Mouse (Mus musculus) intestine, embryonic 15.5 days (tissue): Measurements from ENCODE around the gene Coq3. TPM values are rescaled to one million over a fixed set of nuclear protein-coding genes. Genes with fewer than 3 reads are reported as not detected.
A peak's percentile ranks its signal among the peaks of the same experiment; 100 is the strongest.

Experiments used
- ATAC-seq: fragments of 200-750 bp; cut with Nextera tagmentation; 2 replicates; pipeline ENCODE4 v1.8.0; 2017; ENCODE audit warnings: moderate TSS enrichment, moderate library complexity
- H3K27ac ChIP-seq: fragments of 300-500 bp; sonication (generic); 2 replicates; pipeline ENCODE4 v1.5.1; 2015; ENCODE audit warnings: mild to moderate bottlenecking, inconsistent platforms
- H3K27me3 ChIP-seq: fragments of 300-500 bp; sonication (generic); replicated peaks from 2 replicates; pipeline ENCODE4 v1.6.1; 2015; ENCODE audit warnings: inconsistent platforms
- H3K36me3 ChIP-seq: fragments of 300-500 bp; sonication (generic); 2 replicates; pipeline ENCODE4 v1.6.1; 2015; ENCODE audit warnings: inconsistent platforms
- H3K4me1 ChIP-seq: fragments of 300-500 bp; sonication (generic); replicated peaks from 2 replicates; pipeline ENCODE4 v1.6.1; 2015; ENCODE audit warnings: inconsistent platforms
- H3K4me2 ChIP-seq: fragments of 300-500 bp; sonication (generic); replicated peaks from 2 replicates; pipeline ENCODE4 v1.6.1; 2015; ENCODE audit warnings: mild to moderate bottlenecking, inconsistent platforms
- H3K4me3 ChIP-seq: fragments of 300-500 bp; sonication (generic); replicated peaks from 2 replicates; pipeline ENCODE4 v1.5.1; 2015; ENCODE audit warnings: inconsistent platforms
- H3K9ac ChIP-seq: fragments of 300-500 bp; sonication (generic); 2 replicates; pipeline ENCODE4 v1.6.1; 2015; ENCODE audit warnings: inconsistent platforms
- H3K9me3 ChIP-seq: fragments of 300-500 bp; sonication (generic); 2 replicates; pipeline ENCODE4 v1.6.1; 2016; ENCODE audit warnings: inconsistent platforms
- WGBS: fragments of 180-500 bp; shearing (Covaris S2); methylation state at CpG from one replicate; pipeline ENCODE4 v1.1.7; 2015; 5-methylcytosine and 5-hydroxymethylcytosine counted together
- polyA plus RNA-seq: library from polyadenylated mRNA; unstranded; fragments of >200 nt; fragmentation: Nextera tagmentation; extraction: Ambion mirVana; gene quantifications from 2 replicates; pipeline ENCODE4 v1.2.1, GENCODE M21; 2015

The Coq3 gene
- polyA plus RNA-seq, 1 experiment from 2014 or later: 16.7 TPM

GRCm38 (mm10) chr4:21935378-21935777 lies 55.9 kb downstream of the Coq3 start:
- H3K4me3 ChIP-seq: no peak overlapping the region
- no peak overlapping the region for H3K9ac ChIP-seq
- H3K4me2 ChIP-seq: no peak overlapping the region
- H3K27ac ChIP-seq: no peak overlapping the region
- no peaks in the 10 kb centered on the region for H3K36me3 ChIP-seq
- ATAC-seq: no peak
- H3K4me1 ChIP-seq: 0 out of 2 replicates have a peak, but pooled peaks cover 2% of the 10 kb centered on the region
- 86% methylated on average over 2 of the region's 2 CpGs for WGBS
- no peaks in the 10 kb centered on the region for H3K27me3 ChIP-seq
- H3K9me3 ChIP-seq: no peaks in the 10 kb centered on the region

GRCm38 (mm10) chr4:21936424-21936823 lies 57.0 kb downstream of the Coq3 start:
- Histone ChIP-seq H3K9ac (no peak overlapping the region), H3K9me3 (no peaks in the 10 kb centered on the region), H3K27ac (no peak overlapping the region), H3K4me2 (no peak overlapping the region), H3K4me1 (0 out of 2 replicates have a peak, but pooled peaks cover 2% of the 10 kb centered on the region), H3K27me3 (no peaks in the 10 kb centered on the region), H3K36me3 (no peaks in the 10 kb centered on the region), H3K4me3 (no peak overlapping the region)
- ATAC-seq: no peak
- 86% methylated on average over 9 of the region's 9 CpGs for WGBS

GRCm38 (mm10) chr4:21937890-21938289 lies 58.4 kb downstream of the Coq3 start:
- H3K9me3 ChIP-seq: no peaks in the 10 kb centered on the region
- no peaks in the 10 kb centered on the region for H3K4me1 ChIP-seq
- no peak for ATAC-seq
- no peak overlapping the region for H3K4me2 ChIP-seq
- H3K27ac ChIP-seq: no peak overlapping the region
- H3K4me3 ChIP-seq: no peak overlapping the region
- H3K9ac ChIP-seq: no peak overlapping the region
- no peaks in the 10 kb centered on the region for H3K27me3 ChIP-seq
- no peaks in the 10 kb centered on the region for H3K36me3 ChIP-seq
- WGBS: 84% methylated on average over 8 of the region's 8 CpGs

- Histone ChIP-seq H3K9ac (no peak overlapping the region), H3K27me3 (no peaks in the 10 kb centered on the region), H3K4me2 (no peak overlapping the region), H3K9me3 (no peaks in the 10 kb centered on the region), H3K36me3 (no peaks in the 10 kb centered on the region), H3K4me1 (no peaks in the 10 kb centered on the region), H3K4me3 (no peak overlapping the region), H3K27ac (no peak overlapping the region)
- ATAC-seq: no peak
- 84% methylated on average over 3 of the region's 3 CpGs for WGBS
Measured at GRCm38 (mm10) chr4:21944672-21945071, 65.2 kb downstream of the Coq3 start.

- no peak overlapping the region for H3K4me3 ChIP-seq
- no peak overlapping the region for H3K27ac ChIP-seq
- no peak; the same call in 1 of the 2 replicates for ATAC-seq
- no peaks in the 10 kb centered on the region for H3K4me1 ChIP-seq
- no peak overlapping the region for H3K9ac ChIP-seq
- H3K9me3 ChIP-seq: no peaks in the 10 kb centered on the region
- H3K4me2 ChIP-seq: no peak overlapping the region
- H3K36me3 ChIP-seq: no peaks in the 10 kb centered on the region
- WGBS: 37% methylated on average over 6 of the region's 6 CpGs
- no peaks in the 10 kb centered on the region for H3K27me3 ChIP-seq
Measured at GRCm38 (mm10) chr4:21951444-21951843, 72.0 kb downstream of the Coq3 start.

GRCm38 (mm10) chr4:21952255-21952654 lies 72.8 kb downstream of the Coq3 start:
- no peak for ATAC-seq
- H3K27me3 ChIP-seq: no peaks in the 10 kb centered on the region
- WGBS: 79% methylated on average over 2 of the region's 2 CpGs

GRCm38 (mm10) chr4:21957570-21958321 lies 78.3 kb downstream of the Coq3 start:
- Histone ChIP-seq H3K9me3 (no peaks in the 10 kb centered on the region), H3K4me3 (no peak overlapping the region), H3K9ac (no peak overlapping the region), H3K4me1 (no peaks in the 10 kb centered on the region), H3K4me2 (no peak overlapping the region), H3K27ac (no peak overlapping the region), H3K27me3 (no peaks in the 10 kb centered on the region), H3K36me3 (no peaks in the 10 kb centered on the region)
- 58% methylated on average over 7 of the region's 7 CpGs for WGBS
- ATAC-seq: peak; percentile 77

More at GRCm38 (mm10) chr4:21952255-21952654, 72.8 kb downstream of the Coq3 start:
- Histone ChIP-seq H3K9me3 (no peaks in the 10 kb centered on the region), H3K4me2 (no peak overlapping the region), H3K9ac (no peak overlapping the region), H3K4me3 (no peak overlapping the region), H3K4me1 (no peaks in the 10 kb centered on the region), H3K36me3 (no peaks in the 10 kb centered on the region), H3K27ac (no peak overlapping the region)

Other genes starting within 250 kb of the Coq3 start
- gene Prdm13, start 193.7 kb upstream of the Coq3 start, polyA plus RNA-seq: not detected in 2 replicates
- 36.8 and 37.4 TPM in 2 replicates for gene Ccnc, start 152.0 kb upstream of the Coq3 start, polyA plus RNA-seq
- 7.0 and 7.6 TPM in 2 replicates for gene Usp45, start 112.5 kb upstream of the Coq3 start, polyA plus RNA-seq
- gene Tstd3, start 112.5 kb upstream of the Coq3 start, polyA plus RNA-seq: 14.6 and 15.2 TPM in 2 replicates
- gene Pnisr, start 32.1 kb upstream of the Coq3 start, polyA plus RNA-seq: 101 and 102 TPM in 2 replicates
- 3.7 and 3.8 TPM in 2 replicates for gene Faxc, start 51.7 kb downstream of the Coq3 start, polyA plus RNA-seq